Mouse (Mus musculus): ENCODE measurements at regions not wholly inside any gene's neighbourhood (a gene's known extent, or its start where the extent isn't known, plus 50 kb on each side); places are given as distances from the start of the nearest gene placed in this dataset.

DNA sequence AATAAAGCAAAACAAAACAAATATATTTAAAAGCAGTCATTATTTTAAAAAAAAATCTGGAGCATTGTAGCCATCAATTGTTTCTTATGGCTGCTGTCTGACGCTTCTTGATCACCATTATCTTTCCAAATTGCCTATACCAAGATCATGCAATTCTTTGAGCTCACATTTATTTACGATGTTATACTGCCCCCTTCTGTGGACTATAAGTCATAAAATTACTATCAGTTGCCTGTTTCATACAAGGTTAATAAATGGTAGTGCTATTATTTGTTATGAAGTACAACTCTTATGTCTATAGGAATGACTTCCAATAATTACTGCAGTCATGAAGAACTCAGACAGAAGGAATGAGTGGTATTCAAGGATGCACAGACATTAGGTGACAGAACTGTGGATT lies 57.3 kb upstream of the Eda2r start:
- no peak for DNase-seq (ENCODE audit: extremely low spot score)

DNA sequence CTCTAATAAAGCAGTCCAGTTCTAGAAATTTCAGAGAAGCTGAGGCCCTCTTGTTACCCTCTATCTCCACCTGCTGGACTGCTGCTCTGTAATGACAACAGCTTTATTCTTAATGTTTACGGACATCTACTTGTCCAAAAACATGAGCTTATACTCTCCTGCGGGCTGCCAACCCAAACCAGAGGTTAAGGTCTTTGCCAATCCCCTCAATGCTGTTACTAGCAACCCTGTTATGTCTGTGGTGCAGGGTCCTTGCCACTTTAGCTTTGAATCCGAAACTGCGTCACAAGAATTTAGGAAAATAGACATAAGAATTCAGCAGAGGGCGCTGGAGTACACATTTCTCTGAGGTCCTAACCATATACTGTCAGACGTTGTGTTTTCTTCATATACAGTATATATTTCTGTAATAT lies 54.4 kb upstream of the Eda2r start:
- DNase-seq (ENCODE audit: extremely low spot score) = peak; percentile 31

Measured in embryo, embryonic 9.5 days (tissue).